Mouse (Mus musculus): ENCODE results near the gene Gm21858.
"Not testable (repeated sequence)": the region's sequence is repeated elsewhere in the genome, so short reads cannot be mapped to it uniquely, and the experiment has no call there.

Gm21858 gene

DNA sequence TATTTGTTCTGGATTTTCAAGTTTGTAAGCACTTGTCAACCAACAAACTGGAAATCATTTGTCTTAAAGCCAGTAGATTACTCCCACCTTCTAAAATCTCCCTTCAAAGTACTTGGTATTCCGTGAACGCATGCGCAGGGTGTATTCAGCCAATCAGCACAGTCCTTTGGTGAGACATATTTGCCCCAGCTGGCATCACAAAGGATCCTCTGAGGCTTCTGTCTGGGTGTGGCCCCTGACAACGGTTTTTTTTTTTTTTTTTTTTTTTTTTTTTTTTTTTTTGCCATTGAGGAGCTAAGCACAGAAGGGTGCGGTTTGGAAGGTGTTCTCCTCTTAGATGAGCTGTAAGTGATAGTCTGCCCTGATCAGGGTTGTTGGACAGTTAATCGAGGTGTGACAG is at the start of gene Gm21858:
Gene Gm21858 (plus strand): TSS at position 301 of the 400 bp plus-strand sequence.
- DNase-seq (ENCODE audit: low spot score) = not testable (repeated sequence)
